Mouse (Mus musculus) embryonic facial prominence, embryonic 11.5 days (tissue): ENCODE results near the gene Cars2. TPM values are rescaled to one million over a fixed set of nuclear protein-coding genes. Genes with fewer than 3 reads are reported as not detected.

Experiments
- ATAC-seq: fragments of 200-750 bp; cut with Nextera tagmentation; replicated peaks from 2 replicates; pipeline ENCODE4 v1.8.0; 2017; ENCODE audit warnings: low read depth; ENCODE audit not compliant: insufficient number of reproducible peaks, low FRiP score, low TSS enrichment
- DNase-seq: peaks from one replicate; pipeline ENCODE4 v3.0.0-alpha.2; 2015; ENCODE audit warnings: low spot score
- H3K27ac ChIP-seq: fragments of 300-500 bp; sonication (generic); replicated peaks from 2 replicates; pipeline ENCODE4 v1.5.1; 2014; ENCODE audit warnings: mild to moderate bottlenecking, low read depth, low read length, control low read depth
- H3K27me3 ChIP-seq: fragments of 300-500 bp; sonication (generic); 2 replicates; pipeline ENCODE4 v1.6.1; 2014; ENCODE audit warnings: mild to moderate bottlenecking, low read length, moderate library complexity, mixed read lengths; ENCODE audit not compliant: control insufficient read depth, insufficient read depth
- H3K36me3 ChIP-seq: fragments of 300-500 bp; sonication (generic); replicated peaks from 2 replicates; pipeline ENCODE4 v1.6.1; 2014; ENCODE audit warnings: low read depth, mild to moderate bottlenecking, low read length, moderate library complexity, mixed read lengths; ENCODE audit not compliant: control insufficient read depth, insufficient read depth
- H3K4me1 ChIP-seq: fragments of 300-500 bp; sonication (generic); 2 replicates; pipeline ENCODE4 v1.6.1; 2014; ENCODE audit warnings: low read length, mixed read lengths; ENCODE audit not compliant: control insufficient read depth, insufficient read depth
- H3K4me2 ChIP-seq: fragments of 300-500 bp; sonication (generic); 2 replicates; pipeline ENCODE4 v1.6.1; 2014; ENCODE audit warnings: low read depth, mild to moderate bottlenecking, control low read depth, low read length, moderate library complexity
- H3K4me3 ChIP-seq: fragments of 300-500 bp; sonication (generic); 2 replicates; pipeline ENCODE4 v1.5.1; 2014; ENCODE audit warnings: low read depth, low read length, control low read depth
- H3K9ac ChIP-seq: fragments of 300-500 bp; sonication (generic); replicated peaks from 2 replicates; pipeline ENCODE4 v1.6.1; 2014; ENCODE audit warnings: mild to moderate bottlenecking, control low read depth, low read length
- H3K9me3 ChIP-seq: fragments of 300-500 bp; sonication (generic); replicated peaks from 2 replicates; pipeline ENCODE4 v1.6.1; 2016; ENCODE audit warnings: mild to moderate bottlenecking, low read length, inconsistent platforms, mixed read lengths; ENCODE audit not compliant: control insufficient read depth
- WGBS: fragments of 180-500 bp; shearing (Covaris S2); extraction: QIAGEN DNeasy Blood & Tissue Kit; methylation state at CpG from one replicate; pipeline ENCODE4 v1.1.7; 2014; 5-methylcytosine and 5-hydroxymethylcytosine counted together
- polyA plus RNA-seq: library from polyadenylated mRNA; unstranded; fragments of >200 nt; fragmentation: Nextera tagmentation; extraction: Ambion mirVana; gene quantifications from 2 replicates; pipeline ENCODE4 v1.2.1, GENCODE M21; 2014

Cars2 gene
- polyA plus RNA-seq, 1 experiment from 2014 or later, result 15.7 TPM

- peaks cover 31% of the 10 kb centered on the region for H3K27me3 ChIP-seq
- no peak overlapping the region for H3K4me3 ChIP-seq
- DNase-seq (no peak), ATAC-seq (no peak)
- H3K36me3 ChIP-seq, result no peaks in the 10 kb centered on the region
- H3K4me1 ChIP-seq, result peaks cover 5% of the 10 kb centered on the region; the same call in 1 of the 2 replicates
- H3K4me2 ChIP-seq, result no peak overlapping the region
- H3K27ac ChIP-seq, result no peak overlapping the region
- H3K9me3 ChIP-seq, result no peaks in the 10 kb centered on the region
- no peak overlapping the region for H3K9ac ChIP-seq
- WGBS, result 62% methylated on average over 3 of the region's 3 CpGs
These were observed 68.7 kb downstream of the Cars2 start for GRCm38 (mm10) chr8:11481876-11482275.

GRCm38 (mm10) chr8:11479591-11479990 lies 71.0 kb downstream of the Cars2 start:
- ATAC-seq (no peak), DNase-seq (no peak)
- peaks cover 5% of the 10 kb centered on the region; the same call in 1 of the 2 replicates for H3K4me1 ChIP-seq
- H3K9me3 ChIP-seq, result no peaks in the 10 kb centered on the region
- H3K27ac ChIP-seq, result no peak overlapping the region
- no peak overlapping the region for H3K4me2 ChIP-seq
- H3K9ac ChIP-seq, result no peak overlapping the region
- no peak overlapping the region for H3K4me3 ChIP-seq
- no peaks in the 10 kb centered on the region for H3K36me3 ChIP-seq
- H3K27me3 ChIP-seq, result peaks cover 44% of the 10 kb centered on the region
- 5% methylated on average over 14 of the region's 14 CpGs for whole genome bisulfite sequencing

DNA sequence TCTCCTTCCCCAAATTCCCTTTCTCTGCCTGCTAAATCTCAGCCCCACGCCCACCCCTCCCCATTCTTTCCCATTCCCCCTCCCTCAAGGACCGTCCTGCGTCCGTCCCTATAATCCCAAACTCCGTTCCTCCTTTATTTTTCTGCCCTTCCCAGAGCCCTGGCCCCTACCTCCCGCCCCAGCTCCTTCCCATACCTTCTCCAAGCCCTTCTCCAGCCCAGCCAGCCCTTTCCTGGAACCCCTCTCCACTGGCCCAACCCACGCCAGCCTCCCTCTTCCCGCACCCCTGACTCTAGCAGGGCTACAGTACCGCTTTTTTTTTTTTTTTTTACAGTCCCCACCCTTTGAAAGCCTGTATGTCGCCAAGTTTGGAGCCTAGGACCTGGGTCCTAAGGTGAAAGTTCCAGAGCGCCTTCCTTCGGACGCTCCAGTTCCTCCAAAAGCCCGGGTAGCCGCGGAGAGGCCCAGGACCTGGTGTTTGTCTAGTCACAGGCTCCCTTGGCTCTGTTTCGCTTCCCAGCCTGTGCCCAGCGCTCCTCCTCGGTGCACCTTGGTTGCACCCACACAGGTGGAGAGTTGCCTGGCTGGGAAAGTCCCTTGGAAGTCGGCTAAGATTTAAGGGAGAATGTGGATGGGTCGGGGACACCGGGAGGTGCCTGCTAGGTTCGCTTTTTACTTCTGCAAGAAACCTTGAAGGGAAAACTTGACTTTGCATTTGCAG lies 71.6 kb downstream of the Cars2 start:
- peak overlapping the region; percentile 97 for H3K4me2 ChIP-seq
- under 1% methylated on average over 23 of the region's 23 CpGs for WGBS
- H3K36me3 ChIP-seq, result no peaks in the 10 kb centered on the region
- DNase-seq (no peak), ATAC-seq (no peak)
- peaks cover 5% of the 10 kb centered on the region; the same call in 1 of the 2 replicates for H3K4me1 ChIP-seq
- no peak overlapping the region for H3K27ac ChIP-seq
- H3K27me3 ChIP-seq, result peaks cover 44% of the 10 kb centered on the region
- H3K4me3 ChIP-seq, result peak overlapping the region; percentile 45
- no peaks in the 10 kb centered on the region for H3K9me3 ChIP-seq
- H3K9ac ChIP-seq, result no peak overlapping the region

- Histone ChIP-seq H3K4me1 (peaks cover 5% of the 10 kb centered on the region; the same call in 1 of the 2 replicates), H3K27ac (no peak within 1 kb of the TSS), H3K4me2 (peak within 1 kb of the TSS; percentile 97), H3K9me3 (no peaks in the 10 kb centered on the region), H3K36me3 (no peaks in the 10 kb centered on the region), H3K27me3 (peaks cover 44% of the 10 kb centered on the region), H3K9ac (peak within 1 kb of the TSS; percentile 37), H3K4me3 (peak within 1 kb of the TSS; percentile 45)
- ATAC-seq, result peak; percentile 64; the same call in 1 of the 2 replicates
- under 1% methylated on average over 69 of the region's 69 CpGs for WGBS
- peak; percentile 78 for DNase-seq
These were observed 72.5 kb downstream of the Cars2 start, which contains the start of gene Rab20 for GRCm38 (mm10) chr8:11477811-11478761. Gene Rab20, minus strand, starts transcription at chr8:11478710.

GRCm38 (mm10) chr8:11477178-11477553 lies 73.4 kb downstream of the Cars2 start:
- 2% methylated on average over 9 of the region's 9 CpGs for WGBS
- H3K9ac ChIP-seq, result no peak overlapping the region
- H3K4me3 ChIP-seq, result no peak overlapping the region
- no peaks in the 10 kb centered on the region for H3K9me3 ChIP-seq
- H3K36me3 ChIP-seq, result no peaks in the 10 kb centered on the region
- peaks cover 44% of the 10 kb centered on the region for H3K27me3 ChIP-seq
- ATAC-seq (no peak), DNase-seq (no peak)
- H3K4me2 ChIP-seq, result peak overlapping the region; percentile 19; the same call in 1 of the 2 replicates
- peaks cover 5% of the 10 kb centered on the region; the same call in 1 of the 2 replicates for H3K4me1 ChIP-seq
- no peak overlapping the region for H3K27ac ChIP-seq

DNA sequence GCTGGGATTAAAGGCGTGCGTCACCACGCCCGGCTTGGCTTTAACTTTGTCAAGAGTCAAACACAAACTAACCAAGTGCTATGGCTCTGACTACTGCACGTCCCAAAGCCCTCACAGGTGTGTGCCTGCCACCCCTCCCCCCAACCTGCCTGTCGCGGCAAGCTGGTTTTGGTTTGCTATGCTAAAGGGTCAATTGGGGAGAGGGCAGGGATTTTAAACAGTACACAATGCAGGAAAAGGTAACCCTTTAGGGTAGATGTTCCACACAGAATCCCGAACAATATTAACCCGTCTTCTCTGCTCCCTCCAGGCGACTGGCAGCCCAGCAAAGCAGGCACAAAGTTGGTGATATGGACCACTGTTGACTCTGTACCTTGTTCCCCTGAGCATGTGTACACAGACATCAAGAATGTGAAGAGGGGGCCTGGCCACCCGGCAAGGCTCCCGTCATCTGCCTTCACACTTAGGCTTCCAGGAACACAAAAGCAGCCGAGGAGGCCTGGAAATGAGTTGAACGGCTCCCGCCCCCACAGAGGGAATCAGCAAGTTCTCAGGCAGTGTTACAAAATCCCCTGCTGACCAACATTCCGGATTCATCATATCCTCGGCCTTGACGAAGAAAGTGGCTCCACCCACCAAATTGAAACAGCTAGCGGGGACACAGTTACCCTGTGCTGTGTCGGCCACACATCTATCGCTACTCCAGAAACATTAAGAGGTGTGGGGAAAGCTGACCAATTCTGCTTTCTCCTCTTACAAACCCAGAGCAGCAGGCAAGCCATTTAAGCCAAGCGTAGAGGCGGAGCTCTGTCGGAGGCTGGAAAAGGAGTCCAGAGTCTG lies 74.0 kb downstream of the Cars2 start:
- Histone ChIP-seq H3K4me3 (no peak overlapping the region), H3K4me2 (peak overlapping the region; percentile 19), H3K9me3 (no peaks in the 10 kb centered on the region), H3K27me3 (peaks cover 38% of the 10 kb centered on the region), H3K9ac (0 out of 2 replicates have a peak overlapping the region, but pooled peaks have one; percentile 2), H3K27ac (no peak overlapping the region), H3K4me1 (peaks cover 5% of the 10 kb centered on the region; the same call in 1 of the 2 replicates), H3K36me3 (no peaks in the 10 kb centered on the region)
- peak; percentile 64 for DNase-seq
- WGBS, result 3% methylated on average over 24 of the region's 24 CpGs
- ATAC-seq, result no peak

- no peak for ATAC-seq
- H3K27ac ChIP-seq, result no peak overlapping the region
- H3K4me1 ChIP-seq, result peaks cover 5% of the 10 kb centered on the region; the same call in 1 of the 2 replicates
- peaks cover 38% of the 10 kb centered on the region for H3K27me3 ChIP-seq
- no peak overlapping the region for H3K9ac ChIP-seq
- 11% methylated on average over 2 of the region's 2 CpGs for WGBS
- H3K9me3 ChIP-seq, result no peaks in the 10 kb centered on the region
- H3K36me3 ChIP-seq, result no peaks in the 10 kb centered on the region
- H3K4me2 ChIP-seq, result no peak overlapping the region
- no peak overlapping the region for H3K4me3 ChIP-seq
- no peak for DNase-seq
These were observed 74.7 kb downstream of the Cars2 start for GRCm38 (mm10) chr8:11475876-11476275.
